Mouse (Mus musculus) heart, adult 2 months (tissue): ENCODE measurements at regions not wholly inside any gene's neighbourhood (a gene's known extent, or its start where the extent isn't known, plus 50 kb on each side); places are given as distances from the start of the nearest gene placed in this dataset.

ENCODE experiments used
- DNase-seq, 2 experiments: peaks; one replicate each; pipeline ENCODE4 v3.0.0; 2021
- H3K27ac ChIP-seq: fragments of 200-600 bp; 2 replicates; pipeline ENCODE4 v1.8.1; 2022
- H3K27me3 ChIP-seq: fragments of 200-500 bp; 2 replicates; pipeline ENCODE4 v1.6.1; 2012; ENCODE audit warnings: mild to moderate bottlenecking, low read length, inconsistent platforms, mixed read lengths; ENCODE audit not compliant: control insufficient read depth, insufficient read depth
- H3K36me3 ChIP-seq: fragments of 200-500 bp; 2 replicates; pipeline ENCODE4 v1.6.1; 2012; ENCODE audit warnings: low read length, inconsistent platforms; ENCODE audit not compliant: control insufficient read depth, insufficient read depth
- H3K4me1 ChIP-seq: fragments of 200-500 bp; 2 replicates; pipeline ENCODE4 v1.6.1; 2011; ENCODE audit warnings: low read length; ENCODE audit not compliant: control insufficient read depth, insufficient read depth
- H3K4me3 ChIP-seq: fragments of 200-600 bp; 2 replicates; pipeline ENCODE4 v1.8.1; 2022
- H3K79me2 ChIP-seq: fragments of 200-500 bp; replicated peaks from 2 replicates; pipeline ENCODE4 v1.6.1; 2012; ENCODE audit warnings: mild to moderate bottlenecking, inconsistent platforms, low read length, moderate library complexity, mixed read lengths; ENCODE audit not compliant: control insufficient read depth, insufficient read depth
- H3K9ac ChIP-seq: fragments of 200-500 bp; 2 replicates; pipeline ENCODE4 v1.6.1; 2012; ENCODE audit warnings: low read depth, mild to moderate bottlenecking, control low read depth, inconsistent platforms, low read length, mixed read lengths
- CTCF ChIP-seq: fragments of 200-600 bp; IDR thresholded peaks from 2 replicates; pipeline ENCODE4 v1.8.1; 2022; ENCODE audit warnings: antibody characterized with exemption, mild to moderate bottlenecking, moderate library complexity
- EP300 ChIP-seq: fragments of 200-500 bp; IDR thresholded peaks from 2 replicates; pipeline ENCODE4 v1.6.1; 2011; ENCODE audit warnings: low read depth, low read length, control low read depth; ENCODE audit not compliant: insufficient read depth
- POLR2A ChIP-seq: fragments of 200-500 bp; IDR thresholded peaks from 2 replicates; pipeline ENCODE4 v1.6.1; 2011; ENCODE audit warnings: mild to moderate bottlenecking, low read depth, low read length, control low read depth; ENCODE audit not compliant: insufficient read depth
- WGBS: fragments of 180-500 bp; shearing (Covaris S2); methylation state at CpG from one replicate; pipeline ENCODE4 v1.1.7; 2018; 5-methylcytosine and 5-hydroxymethylcytosine counted together
- intact Hi-C: fragments of 180-260 bp; cut with DNase I; formaldehyde crosslinking; loops from one replicate; pipeline ENCODE4 v1.15.1; 2025

DNA sequence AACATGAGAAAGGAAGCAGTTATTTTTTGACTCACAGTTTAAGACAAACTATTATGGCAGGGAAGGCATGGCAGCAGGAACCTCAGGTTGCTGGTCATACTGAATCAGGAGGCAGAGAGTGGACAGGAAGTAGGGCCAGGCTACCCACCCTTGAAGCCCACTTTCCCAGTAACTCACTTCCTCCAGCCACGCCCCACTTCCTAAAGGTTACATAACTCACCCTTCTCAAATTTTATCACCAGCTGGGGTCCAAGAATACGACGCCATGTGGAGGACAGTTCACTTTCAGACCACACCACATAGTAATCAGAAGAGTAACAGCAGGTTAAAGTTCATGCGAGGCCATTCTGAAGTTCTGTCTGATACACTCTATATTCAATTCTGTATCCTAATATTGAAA lies 101.8 kb downstream of the Ddx1 start:
- H3K27me3 ChIP-seq: no peaks in the 10 kb centered on the region
- intact Hi-C loops: no loop called here
- H3K4me1 ChIP-seq: peaks cover 12% of the 10 kb centered on the region
- 61% methylated on average over 4 of the region's 4 CpGs for WGBS
- DNase-seq: no peak
- no peak overlapping the region for H3K9ac ChIP-seq
- peaks cover 2% of the 10 kb centered on the region for H3K36me3 ChIP-seq
- H3K27ac ChIP-seq: peak overlapping the region; percentile 29
- TF ChIP-seq EP300: no peak
- TF ChIP-seq CTCF: no peak
- TF ChIP-seq POLR2A: no peak
- no peak overlapping the region for H3K4me3 ChIP-seq
- H3K79me2 ChIP-seq: no peaks in the 10 kb centered on the region

DNA sequence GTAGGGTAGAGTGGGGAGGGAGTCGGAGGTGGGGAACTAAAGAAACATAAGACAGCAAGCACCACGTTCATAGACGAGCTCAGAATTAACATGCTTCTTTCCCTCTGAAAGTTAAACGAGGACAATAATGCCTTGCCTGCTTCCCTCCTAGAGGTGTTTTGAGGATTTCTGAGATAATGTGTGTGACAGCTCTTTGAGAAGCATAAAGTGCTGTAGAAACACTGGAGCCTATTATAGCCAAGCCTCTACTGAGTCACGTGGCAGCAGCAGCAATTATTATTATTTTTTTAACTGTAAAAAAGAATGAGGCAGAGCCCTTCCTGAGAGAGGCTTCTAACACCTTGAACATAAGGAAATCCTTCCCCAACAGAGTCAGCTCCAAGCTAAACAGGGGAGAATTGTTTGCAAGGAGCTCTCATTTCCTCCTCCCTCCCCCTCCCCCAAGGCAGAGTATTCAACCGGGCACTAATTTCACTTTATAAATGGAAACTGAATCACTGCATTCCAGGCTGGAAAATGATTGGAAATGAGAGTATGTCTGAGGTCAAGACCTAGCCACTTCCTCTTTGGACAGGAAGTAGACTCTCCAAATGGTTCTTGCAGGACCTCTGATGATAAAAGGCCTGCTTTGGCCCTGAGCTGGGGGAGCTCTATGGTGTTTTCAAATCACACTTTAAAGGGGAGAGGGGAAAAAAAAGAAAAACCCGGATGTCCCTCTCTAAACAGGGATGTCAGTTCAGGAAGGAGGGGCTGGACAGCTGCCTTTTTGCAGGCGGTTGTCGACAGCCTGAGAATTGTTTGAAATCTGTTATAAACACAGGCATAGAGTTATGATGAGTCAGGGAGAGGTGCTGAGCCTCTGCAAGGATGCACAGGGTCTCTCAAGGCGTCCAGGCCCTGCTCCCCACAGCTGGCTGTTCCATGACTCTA lies 103.6 kb downstream of the Ddx1 start:
- TF ChIP-seq POLR2A (no peak), CTCF (no peak), EP300 (0 out of 2 replicates have a peak, but pooled peaks have one; percentile 33)
- intact Hi-C loops: loop anchor here (1.0 to 2.0 kb wide), 4 partner anchors 27 to 207 kb away; no protein-coding TSS in a partner anchor

GRCm38 (mm10) chr12:13144739-13145138 lies 104.3 kb downstream of the Ddx1 start:
- DNase-seq: no peak
- intact Hi-C loops: loop anchor here (1.0 to 2.0 kb wide), 3 partner anchors 26 to 206 kb away; no protein-coding TSS in a partner anchor
- no peak overlapping the region for H3K4me3 ChIP-seq
- no peaks in the 10 kb centered on the region for H3K27me3 ChIP-seq
- no peaks in the 10 kb centered on the region for H3K79me2 ChIP-seq
- H3K27ac ChIP-seq: peak overlapping the region; percentile 60; the same call in 1 of the 2 replicates
- H3K4me1 ChIP-seq: peaks cover 8% of the 10 kb centered on the region
- TF ChIP-seq CTCF (no peak), EP300 (no peak), POLR2A (no peak)
- H3K9ac ChIP-seq: no peak overlapping the region
- whole genome bisulfite sequencing: 53% methylated on average over 1 of the region's 1 CpGs
- H3K36me3 ChIP-seq: peaks cover 2% of the 10 kb centered on the region

More for the DNA sequence above, 103.6 kb downstream of the Ddx1 start:
- no peaks in the 10 kb centered on the region for H3K27me3 ChIP-seq
- H3K27ac ChIP-seq: peak overlapping the region; percentile 65
- 22% methylated on average over 10 of the region's 10 CpGs for whole genome bisulfite sequencing
- H3K79me2 ChIP-seq: no peaks in the 10 kb centered on the region
- peaks cover 2% of the 10 kb centered on the region for H3K36me3 ChIP-seq
- H3K9ac ChIP-seq: no peak overlapping the region
- no peak overlapping the region for H3K4me3 ChIP-seq
- H3K4me1 ChIP-seq: peaks cover 9% of the 10 kb centered on the region
- DNase-seq: peak; percentile 34 to 67

- Histone ChIP-seq H3K9ac (no peak overlapping the region), H3K36me3 (peaks cover 2% of the 10 kb centered on the region), H3K4me3 (no peak overlapping the region), H3K27me3 (no peaks in the 10 kb centered on the region), H3K27ac (no peak overlapping the region), H3K79me2 (no peaks in the 10 kb centered on the region), H3K4me1 (peaks cover 11% of the 10 kb centered on the region)
- DNase-seq: no peak
- no peak for TF ChIP-seq EP300
- no peak for TF ChIP-seq POLR2A
- TF ChIP-seq CTCF: no peak
- intact Hi-C loops: no loop called here
- WGBS: 72% methylated on average over 6 of the region's 6 CpGs
Measured at GRCm38 (mm10) chr12:13140636-13141035, 108.4 kb downstream of the Ddx1 start.

GRCm38 (mm10) chr12:13139189-13139588 lies 109.8 kb downstream of the Ddx1 start:
- 49% methylated on average over 5 of the region's 5 CpGs for WGBS
- no peak overlapping the region for H3K27ac ChIP-seq
- H3K79me2 ChIP-seq: no peaks in the 10 kb centered on the region
- H3K9ac ChIP-seq: no peak overlapping the region
- intact Hi-C loops: no loop called here
- no peaks in the 10 kb centered on the region for H3K36me3 ChIP-seq
- TF ChIP-seq CTCF: no peak
- no peak for TF ChIP-seq EP300
- TF ChIP-seq POLR2A: no peak
- peaks cover 5% of the 10 kb centered on the region for H3K4me1 ChIP-seq
- no peak overlapping the region for H3K4me3 ChIP-seq
- H3K27me3 ChIP-seq: no peaks in the 10 kb centered on the region
- DNase-seq: no peak

- no peak overlapping the region for H3K4me3 ChIP-seq
- H3K79me2 ChIP-seq: no peaks in the 10 kb centered on the region
- DNase-seq: no peak
- H3K27me3 ChIP-seq: no peaks in the 10 kb centered on the region
- H3K36me3 ChIP-seq: no peaks in the 10 kb centered on the region; the same call in 1 of the 2 replicates
- H3K9ac ChIP-seq: no peak overlapping the region
- 79% methylated on average over 6 of the region's 10 CpGs for WGBS
- H3K27ac ChIP-seq: no peak overlapping the region
- H3K4me1 ChIP-seq: peaks cover 3% of the 10 kb centered on the region
- no peak for TF ChIP-seq CTCF
- no peak for TF ChIP-seq POLR2A
- no peak for TF ChIP-seq EP300
- intact Hi-C loops: no loop called here
Measured at GRCm38 (mm10) chr12:13134168-13134567, 114.8 kb downstream of the Ddx1 start.
